Mouse (Mus musculus): ENCODE data around the gene Sumf2.
"Not testable (repeated sequence)": the region's sequence is repeated elsewhere in the genome, so short reads cannot be mapped to it uniquely, and the experiment has no call there.

Sumf2 gene

GRCm38 (mm10) chr5:129846752-129847557 lies at the start of gene Sumf2:
Sumf2 (plus strand) TSS chr5:129846986.
- DNase-seq, result peak; percentile 95

GRCm38 (mm10) chr5:129844848-129845247 lies 1.9 kb upstream of the Sumf2 start:
- no peak for DNase-seq

GRCm38 (mm10) chr5:129847558-129847820 lies 703 bp downstream of the Sumf2 start:
- no peak for DNase-seq

GRCm38 (mm10) chr5:129855163-129855562 lies 8.4 kb downstream of the Sumf2 start:
- DNase-seq, result no peak

GRCm38 (mm10) chr5:129856414-129856813 lies 9.6 kb downstream of the Sumf2 start:
- DNase-seq, result no peak

GRCm38 (mm10) chr5:129862325-129862724 lies 15.5 kb downstream of the Sumf2 start:
- no peak for DNase-seq

- peak; percentile 41 for DNase-seq
Observed at GRCm38 (mm10) chr5:129864467-129864866, 17.7 kb downstream of the Sumf2 start.

- no peak for DNase-seq
Observed at GRCm38 (mm10) chr5:129865841-129866240, 19.1 kb downstream of the Sumf2 start.

GRCm38 (mm10) chr5:129869238-129869995 lies 22.6 kb downstream of the Sumf2 start:
- DNase-seq, result no peak

GRCm38 (mm10) chr5:129871238-129871637 lies 24.5 kb downstream of the Sumf2 start:
- DNase-seq, result no peak

- DNase-seq, result no peak
Observed at GRCm38 (mm10) chr5:129873942-129874341, 27.2 kb downstream of the Sumf2 start.

GRCm38 (mm10) chr5:129875098-129875497 lies 28.3 kb downstream of the Sumf2 start:
- DNase-seq, result no peak

GRCm38 (mm10) chr5:129877731-129878455 lies 31.1 kb downstream of the Sumf2 start:
- DNase-seq, result no peak

GRCm38 (mm10) chr5:129878946-129879345 lies 32.2 kb downstream of the Sumf2 start:
- DNase-seq, result peak; percentile 58

- DNase-seq, result no peak
Observed at GRCm38 (mm10) chr5:129879888-129880287, 33.1 kb downstream of the Sumf2 start.

- no peak for DNase-seq
Observed at GRCm38 (mm10) chr5:129886271-129886670, 39.5 kb downstream of the Sumf2 start.

GRCm38 (mm10) chr5:129886911-129887636 lies 40.3 kb downstream of the Sumf2 start, which contains the start of gene Chchd2:
Chchd2 (minus strand) TSS chr5:129887470.
- DNase-seq, result peak; percentile 92

- DNase-seq, result not testable (repeated sequence)
Observed at GRCm38 (mm10) chr5:129890390-129890789, 43.6 kb downstream of the Sumf2 start.

- peak; percentile 87 for DNase-seq
Observed at GRCm38 (mm10) chr5:129895198-129896088, 48.7 kb downstream of the Sumf2 start, which contains the start of gene Zbed5. Zbed5 (plus strand) TSS chr5:129895723.

- no peak for DNase-seq
Observed at GRCm38 (mm10) chr5:129898449-129898848, 51.7 kb downstream of the Sumf2 start, which contains the start of gene Phkg1. Phkg1 (minus strand) TSS chr5:129898549.

GRCm38 (mm10) chr5:129907775-129908174 lies 61.0 kb downstream of the Sumf2 start:
- DNase-seq, result no peak

Measured in lung, postnatal 14 days (tissue).